Mouse (Mus musculus) kidney, adult 2 months (tissue): ENCODE measurements around the gene Zdhhc22.

Experiments used
- CTCF ChIP-seq: fragments of 200-500 bp; conservative IDR thresholded peaks from 2 replicates; pipeline ENCODE4 v1.5.1; 2011; ENCODE audit warnings: low read depth, mild to moderate bottlenecking, control low read depth, low read length, moderate library complexity, mixed read lengths; ENCODE audit not compliant: insufficient read depth, insufficient read length
- POLR2A ChIP-seq: fragments of 200-500 bp; IDR thresholded peaks from one replicate; pipeline ENCODE4 v1.6.1; 2011; ENCODE audit warnings: low read depth, low read length, control low read depth

GRCm38 (mm10) chr12:87004596-87004995 is 14.4 kb upstream of the Zdhhc22 start:
- TF ChIP-seq POLR2A (no peak), CTCF (no peak)
